Mouse (Mus musculus) liver, adult 2 months (tissue): ENCODE measurements around the gene Aurka. TPM values are rescaled to one million over a fixed set of nuclear protein-coding genes. Genes with fewer than 3 reads are reported as not detected.

Source experiments
- DNase-seq: peaks from one replicate; pipeline ENCODE4 v3.0.0-alpha.2; 2011; ENCODE audit warnings: low read depth, low spot score; ENCODE audit errors: extremely low read depth
- H3K27ac ChIP-seq: fragments of 200-500 bp; replicated peaks from 2 replicates; pipeline ENCODE4 v1.5.1; 2012; ENCODE audit warnings: low read depth, mild to moderate bottlenecking, control low read depth, inconsistent platforms, low read length; ENCODE audit not compliant: insufficient read depth
- H3K27me3 ChIP-seq: fragments of 200-500 bp; 2 replicates; pipeline ENCODE4 v1.6.1; 2012; ENCODE audit warnings: mild to moderate bottlenecking, moderate library complexity, low read length, inconsistent platforms; ENCODE audit not compliant: control insufficient read depth, insufficient read depth
- H3K36me3 ChIP-seq: fragments of 200-500 bp; 2 replicates; pipeline ENCODE4 v1.6.1; 2012; ENCODE audit warnings: low read length, inconsistent platforms; ENCODE audit not compliant: control insufficient read depth, insufficient read depth
- H3K4me1 ChIP-seq: fragments of 200-500 bp; 2 replicates; pipeline ENCODE4 v1.6.1; 2011; ENCODE audit warnings: low read length; ENCODE audit not compliant: control insufficient read depth, insufficient read depth
- H3K4me3 ChIP-seq: fragments of 200-500 bp; 2 replicates; pipeline ENCODE4 v1.5.1; 2011; ENCODE audit warnings: low read depth, mild to moderate bottlenecking, control low read depth, low read length, moderate library complexity; ENCODE audit not compliant: insufficient read depth
- H3K79me2 ChIP-seq: fragments of 200-500 bp; 2 replicates; pipeline ENCODE4 v1.6.1; 2012; ENCODE audit warnings: inconsistent platforms, mild to moderate bottlenecking, low read length, moderate library complexity; ENCODE audit not compliant: control insufficient read depth, insufficient read depth
- H3K9ac ChIP-seq: fragments of 200-500 bp; 2 replicates; pipeline ENCODE4 v1.6.1; 2012; ENCODE audit warnings: low read depth, mild to moderate bottlenecking, control low read depth, inconsistent platforms, low read length
- CTCF ChIP-seq: fragments of 200-500 bp; IDR thresholded peaks from 2 replicates; pipeline ENCODE4 v1.5.1; 2011; ENCODE audit warnings: low read depth, low read length, control low read depth
- POLR2A ChIP-seq: fragments of 200-500 bp; IDR thresholded peaks from 2 replicates; pipeline ENCODE4 v1.6.1; 2011; ENCODE audit warnings: low read length, control low read depth; ENCODE audit not compliant: insufficient read depth; ENCODE audit errors: extremely low read depth
- WGBS: fragments of 180-500 bp; shearing (Covaris S2); methylation state at CpG from one replicate; pipeline ENCODE4 v1.1.7; 2018; 5-methylcytosine and 5-hydroxymethylcytosine counted together
- polyA plus RNA-seq: library from polyadenylated mRNA; depleted of rRNA; stranded (reverse); fragments of >200 nt; gene quantifications from 2 replicates; pipeline ENCODE4 v1.2.3, GENCODE M21; 2012
- total RNA-seq: library from RNA; depleted of rRNA; stranded (reverse); fragments of >200 nt; gene quantifications from 2 replicates; pipeline ENCODE4 v1.2.3, GENCODE M21; 2014

Gene Aurka
- total and polyA plus RNA-seq, 2 experiments: 0.28 to 0.37 TPM

DNA sequence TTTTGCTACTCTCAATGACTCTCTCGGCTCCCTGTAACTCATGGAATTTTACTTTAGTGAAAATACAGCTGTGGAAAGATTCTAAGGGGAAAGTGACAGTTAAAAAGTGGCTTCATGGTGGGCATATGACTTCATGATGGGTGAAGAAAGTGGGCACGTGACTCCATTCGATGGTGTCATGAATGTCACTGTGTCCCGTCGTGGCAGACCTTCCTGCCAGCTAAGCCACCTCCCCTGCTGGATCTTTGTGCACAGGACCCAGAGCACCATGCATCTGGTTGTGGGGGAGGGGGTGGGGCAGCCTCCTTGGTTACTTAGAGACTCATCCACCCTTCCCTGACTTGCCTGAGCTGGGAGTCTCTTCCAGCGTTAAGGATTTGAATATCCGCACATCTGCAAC lies 33.9 kb upstream of the Aurka start:
- Histone ChIP-seq H3K9ac (no peak overlapping the region), H3K27ac (no peak overlapping the region), H3K4me1 (no peaks in the 10 kb centered on the region; the same call in 1 of the 2 replicates), H3K4me3 (no peak overlapping the region), H3K79me2 (no peaks in the 10 kb centered on the region), H3K36me3 (no peaks in the 10 kb centered on the region), H3K27me3 (no peaks in the 10 kb centered on the region)
- no peak for DNase-seq
- TF ChIP-seq POLR2A: no peak
- no peak for TF ChIP-seq CTCF
- WGBS: 66% methylated on average over 7 of the region's 7 CpGs

DNA sequence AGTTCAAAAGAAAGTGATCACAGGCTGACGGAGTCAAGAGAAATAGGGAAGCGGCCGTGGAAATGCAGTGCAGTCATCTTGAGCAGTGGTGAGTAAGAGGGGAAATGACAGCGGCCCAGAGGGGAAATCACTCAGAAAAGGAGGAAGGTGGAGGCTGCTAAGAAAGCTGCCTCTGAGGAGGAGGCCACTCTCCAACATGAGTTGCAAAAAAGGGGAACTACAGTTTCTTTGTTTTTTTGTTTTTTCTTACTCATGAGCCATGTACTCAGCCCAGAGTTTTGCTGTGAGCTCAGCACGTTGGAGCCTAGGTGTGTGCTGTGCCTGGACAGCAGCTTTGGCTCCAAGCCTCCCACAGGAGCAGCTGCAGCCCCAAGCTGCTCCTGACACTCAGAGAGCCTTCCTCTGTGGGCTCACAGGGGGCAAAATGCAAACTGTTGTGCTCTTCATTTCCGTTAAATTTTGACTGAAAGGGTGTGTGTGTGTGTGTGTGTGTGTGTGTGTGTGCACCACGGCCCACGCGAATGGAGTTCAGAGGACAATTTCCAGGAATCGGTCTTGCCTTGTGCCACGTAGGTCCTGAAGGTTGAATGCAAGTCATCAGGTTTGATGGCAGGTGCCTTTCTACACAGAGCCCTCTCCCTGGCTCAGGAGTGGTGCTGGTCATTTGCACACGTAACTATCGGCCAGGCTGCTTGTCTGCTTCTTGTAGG lies 30.9 kb upstream of the Aurka start:
- TF ChIP-seq CTCF: no peak
- TF ChIP-seq POLR2A: no peak
- Histone ChIP-seq H3K27me3 (no peaks in the 10 kb centered on the region), H3K36me3 (no peaks in the 10 kb centered on the region), H3K79me2 (no peaks in the 10 kb centered on the region), H3K4me3 (no peak overlapping the region), H3K27ac (no peak overlapping the region), H3K9ac (no peak overlapping the region), H3K4me1 (no peaks in the 10 kb centered on the region; the same call in 1 of the 2 replicates)
- WGBS: 61% methylated on average over 13 of the region's 13 CpGs
- peak; percentile 47 for DNase-seq

DNA sequence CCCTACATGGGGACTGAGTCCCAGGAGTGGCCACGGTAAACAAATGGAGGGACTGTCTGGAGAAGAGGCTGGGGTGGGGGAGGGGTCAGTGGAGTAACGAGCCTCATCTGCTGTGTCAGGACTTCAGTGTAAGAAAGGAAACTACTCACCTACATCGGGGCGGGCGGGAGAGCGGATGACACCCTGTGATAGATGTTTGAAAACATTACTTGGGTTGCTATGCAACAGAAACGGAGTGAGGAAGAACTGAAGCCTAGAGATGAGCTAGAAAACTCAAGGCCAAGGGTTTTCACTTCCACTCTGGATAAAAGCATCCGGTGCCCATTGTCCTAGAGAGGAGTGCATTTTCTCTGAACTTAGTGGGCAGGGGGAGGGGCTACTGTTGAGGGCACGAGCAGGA lies 29.6 kb upstream of the Aurka start:
- Histone ChIP-seq H3K4me1 (no peaks in the 10 kb centered on the region; the same call in 1 of the 2 replicates), H3K36me3 (no peaks in the 10 kb centered on the region), H3K27me3 (no peaks in the 10 kb centered on the region), H3K4me3 (no peak overlapping the region), H3K27ac (no peak overlapping the region), H3K9ac (no peak overlapping the region), H3K79me2 (no peaks in the 10 kb centered on the region)
- no peak for DNase-seq
- 51% methylated on average over 9 of the region's 9 CpGs for WGBS
- no peak for TF ChIP-seq POLR2A
- no peak for TF ChIP-seq CTCF

DNA sequence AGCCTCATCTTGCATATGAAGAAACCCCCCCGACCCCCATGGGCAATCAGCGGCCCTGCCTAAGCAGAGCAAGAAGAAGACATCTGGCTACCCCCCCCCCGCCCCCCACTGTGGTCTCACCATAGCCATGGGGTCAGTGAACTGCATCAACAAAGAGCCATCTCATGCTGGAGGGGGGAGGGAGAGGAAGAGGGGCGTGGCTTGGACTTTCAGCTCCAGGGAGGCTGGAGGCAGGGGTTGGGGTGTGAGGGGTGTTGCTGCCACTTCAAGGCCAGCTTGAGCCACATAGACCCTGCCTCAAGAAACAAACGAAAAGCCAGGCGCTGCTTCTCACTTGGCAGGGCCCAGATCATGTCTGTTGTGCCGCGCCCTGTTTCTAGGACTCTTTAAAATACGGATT lies 25.6 kb upstream of the Aurka start:
- Histone ChIP-seq H3K27me3 (no peaks in the 10 kb centered on the region), H3K79me2 (no peaks in the 10 kb centered on the region), H3K27ac (no peak overlapping the region), H3K4me3 (no peak overlapping the region), H3K9ac (no peak overlapping the region), H3K4me1 (no peaks in the 10 kb centered on the region; the same call in 1 of the 2 replicates), H3K36me3 (no peaks in the 10 kb centered on the region)
- TF ChIP-seq POLR2A (no peak), CTCF (no peak)
- no peak for DNase-seq
- 69% methylated on average over 9 of the region's 9 CpGs for WGBS

DNA sequence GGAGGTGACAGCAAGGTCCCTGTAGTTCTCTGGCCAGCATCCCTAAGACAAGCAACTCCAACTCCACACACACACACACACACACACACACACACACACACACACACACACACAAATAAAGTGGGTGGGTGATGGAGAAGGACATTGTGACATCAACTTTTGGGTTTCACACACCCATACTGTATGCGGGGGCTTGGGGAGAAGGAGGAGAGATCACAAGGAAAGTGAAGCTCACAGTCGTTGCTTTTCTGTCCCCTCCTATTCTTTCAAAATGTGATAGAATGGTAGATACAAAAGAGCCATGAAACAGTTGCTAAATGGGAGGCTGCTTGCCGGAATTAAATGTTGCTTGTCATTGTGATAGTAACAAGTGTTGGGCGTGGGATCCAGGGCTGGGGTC lies 24.3 kb upstream of the Aurka start:
- no peak overlapping the region for H3K9ac ChIP-seq
- no peak overlapping the region for H3K4me3 ChIP-seq
- H3K27ac ChIP-seq: no peak overlapping the region
- H3K36me3 ChIP-seq: no peaks in the 10 kb centered on the region
- H3K79me2 ChIP-seq: no peaks in the 10 kb centered on the region
- DNase-seq: no peak
- H3K27me3 ChIP-seq: no peaks in the 10 kb centered on the region
- whole genome bisulfite sequencing: 90% methylated on average over 4 of the region's 4 CpGs
- H3K4me1 ChIP-seq: no peaks in the 10 kb centered on the region; the same call in 1 of the 2 replicates
- TF ChIP-seq POLR2A (no peak), CTCF (no peak)

DNA sequence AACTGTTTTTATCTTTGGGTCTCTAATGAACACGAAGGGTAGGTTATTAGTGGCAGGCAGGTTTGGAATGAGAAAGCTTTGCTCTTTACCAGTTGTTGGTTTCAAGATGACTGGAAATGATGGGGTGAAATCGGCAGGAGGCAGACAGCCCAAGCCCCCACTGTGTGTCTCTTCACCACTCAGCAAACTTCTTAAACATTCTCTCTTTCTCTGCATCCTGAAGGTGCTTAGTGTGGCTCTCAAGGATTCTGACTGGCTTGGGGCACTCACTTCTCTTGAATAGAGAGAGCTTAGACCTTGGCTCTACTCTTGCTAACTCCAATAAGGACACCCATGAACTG lies 23.7 kb upstream of the Aurka start:
- no peaks in the 10 kb centered on the region for H3K27me3 ChIP-seq
- H3K4me3 ChIP-seq: no peak overlapping the region
- H3K9ac ChIP-seq: no peak overlapping the region
- H3K4me1 ChIP-seq: no peaks in the 10 kb centered on the region; the same call in 1 of the 2 replicates
- H3K79me2 ChIP-seq: no peaks in the 10 kb centered on the region
- H3K27ac ChIP-seq: no peak overlapping the region
- WGBS: 72% methylated on average over 2 of the region's 2 CpGs
- TF ChIP-seq POLR2A (no peak), CTCF (no peak)
- H3K36me3 ChIP-seq: no peaks in the 10 kb centered on the region
- no peak for DNase-seq
